Mouse (Mus musculus) hindbrain, embryonic 15.5 days (tissue): Measurements from ENCODE around the gene Guf1. TPM values are rescaled to one million over a fixed set of nuclear protein-coding genes. Genes with fewer than 3 reads are reported as not detected.
A peak's percentile ranks its signal among the peaks of the same experiment; 100 is the strongest.

Source experiments
- ATAC-seq: fragments of 200-750 bp; cut with Nextera tagmentation; 2 replicates; pipeline ENCODE4 v1.8.0; 2017; ENCODE audit warnings: low read depth, moderate number of reproducible peaks, moderate TSS enrichment; ENCODE audit not compliant: low FRiP score
- H3K27ac ChIP-seq: fragments of 300-500 bp; sonication (generic); replicated peaks from 2 replicates; pipeline ENCODE4 v1.5.1; 2015; ENCODE audit warnings: mild to moderate bottlenecking, inconsistent platforms
- H3K27me3 ChIP-seq: fragments of 300-500 bp; sonication (generic); 2 replicates; pipeline ENCODE4 v1.6.1; 2015; ENCODE audit warnings: control low read depth, inconsistent platforms
- H3K36me3 ChIP-seq: fragments of 300-500 bp; sonication (generic); 2 replicates; pipeline ENCODE4 v1.6.1; 2015; ENCODE audit warnings: control low read depth, inconsistent platforms
- H3K4me1 ChIP-seq: fragments of 300-500 bp; sonication (generic); replicated peaks from 2 replicates; pipeline ENCODE4 v1.6.1; 2015; ENCODE audit warnings: control low read depth, inconsistent platforms
- H3K4me2 ChIP-seq: fragments of 300-500 bp; sonication (generic); 2 replicates; pipeline ENCODE4 v1.6.1; 2015; ENCODE audit warnings: moderate library complexity, mild to moderate bottlenecking, inconsistent platforms
- H3K4me3 ChIP-seq: fragments of 300-500 bp; sonication (generic); 2 replicates; pipeline ENCODE4 v1.5.1; 2015; ENCODE audit warnings: mild to moderate bottlenecking, inconsistent platforms
- H3K9ac ChIP-seq: fragments of 300-500 bp; sonication (generic); 2 replicates; pipeline ENCODE4 v1.6.1; 2015; ENCODE audit warnings: inconsistent platforms
- H3K9me3 ChIP-seq: fragments of 300-500 bp; sonication (generic); 2 replicates; pipeline ENCODE4 v1.6.1; 2016; ENCODE audit warnings: control low read depth, inconsistent platforms
- WGBS: fragments of 180-500 bp; shearing (Covaris S2); methylation state at CpG from one replicate; pipeline ENCODE4 v1.1.7; 2015; 5-methylcytosine and 5-hydroxymethylcytosine counted together
- polyA plus RNA-seq: library from polyadenylated mRNA; unstranded; fragments of >200 nt; fragmentation: Nextera tagmentation; extraction: Ambion mirVana; gene quantifications from 2 replicates; pipeline ENCODE4 v1.2.1, GENCODE M21; 2015

The Guf1 gene
- 47.9 and 50.1 TPM in 2 replicates for polyA plus RNA-seq

DNA sequence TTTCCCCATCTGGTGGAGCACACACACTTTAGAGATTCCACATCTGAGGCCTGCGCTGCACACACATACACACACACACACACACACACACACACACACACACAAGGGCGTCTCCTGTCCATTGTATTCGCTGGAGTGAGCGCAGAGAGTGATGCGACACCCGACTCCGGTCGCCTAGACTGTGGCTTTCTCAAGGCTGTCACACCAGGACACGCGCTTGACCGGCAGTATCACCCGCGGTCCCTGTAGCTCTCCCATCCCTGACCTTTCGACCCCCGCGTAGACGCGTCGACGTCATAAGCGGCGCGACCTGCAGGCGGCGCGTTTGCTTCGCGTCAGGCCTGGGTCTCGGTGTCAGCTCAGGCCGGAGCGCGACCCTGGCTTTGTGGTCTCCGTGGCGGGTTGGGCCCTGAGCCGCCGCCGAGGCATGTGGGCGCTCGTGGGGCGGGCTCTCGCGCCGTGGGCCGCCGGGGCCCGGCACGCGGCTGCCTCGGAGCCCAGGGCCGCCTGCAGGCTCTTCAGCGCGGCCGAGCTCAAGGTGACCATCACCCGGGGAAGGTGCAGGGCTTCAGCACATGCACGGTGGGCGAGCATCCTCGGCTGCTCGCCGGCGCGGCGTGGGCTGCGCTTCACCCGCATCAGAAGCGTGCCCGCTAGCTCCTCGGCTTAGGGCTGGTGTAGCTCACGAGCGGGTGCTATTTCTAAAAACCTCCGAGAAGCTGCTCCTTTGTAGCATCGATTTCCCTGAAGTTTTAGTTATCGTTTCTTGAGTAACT, at the start of gene Guf1:
Gene Guf1, plus strand, starts transcription at position 296 of the 776 bp plus-strand sequence.
- Histone ChIP-seq H3K4me2 (peak within 1 kb of the TSS; percentile 63), H3K4me1 (peaks cover 10% of the 10 kb centered on the region), H3K4me3 (peak within 1 kb of the TSS; percentile 73), H3K36me3 (peaks cover 13% of the 10 kb centered on the region), H3K27me3 (no peaks in the 10 kb centered on the region), H3K9me3 (no peaks in the 10 kb centered on the region), H3K27ac (peak within 1 kb of the TSS; percentile 92), H3K9ac (peak within 1 kb of the TSS; percentile 91)
- WGBS = under 1% methylated on average over 72 of the region's 72 CpGs
- peak; percentile 95 for ATAC-seq

DNA sequence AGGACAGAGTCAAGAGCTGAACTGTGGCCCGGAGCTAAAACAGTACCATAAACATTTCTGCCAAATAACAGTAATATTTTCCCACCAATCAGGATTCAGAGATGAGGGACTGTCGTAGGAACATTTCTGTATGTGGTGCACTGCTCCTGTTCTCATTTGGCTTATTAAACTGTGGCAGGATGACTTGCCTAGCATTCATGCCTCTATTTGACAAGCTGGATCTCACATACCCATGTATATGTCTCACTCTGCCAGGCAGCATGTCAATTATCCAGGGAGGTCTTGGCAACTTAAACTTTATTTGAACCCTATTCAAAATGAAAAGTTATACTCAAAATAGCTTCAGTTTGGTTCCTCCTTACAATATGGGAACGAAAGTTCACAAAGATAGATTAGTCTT, 49.7 kb upstream of the Guf1 start:
- Histone ChIP-seq H3K27ac (no peak overlapping the region), H3K4me3 (no peak overlapping the region), H3K27me3 (no peaks in the 10 kb centered on the region), H3K4me2 (no peak overlapping the region), H3K9me3 (no peaks in the 10 kb centered on the region), H3K9ac (no peak overlapping the region), H3K36me3 (no peaks in the 10 kb centered on the region), H3K4me1 (no peaks in the 10 kb centered on the region)
- WGBS = 87% methylated on average over 3 of the region's 3 CpGs
- no peak for ATAC-seq

DNA sequence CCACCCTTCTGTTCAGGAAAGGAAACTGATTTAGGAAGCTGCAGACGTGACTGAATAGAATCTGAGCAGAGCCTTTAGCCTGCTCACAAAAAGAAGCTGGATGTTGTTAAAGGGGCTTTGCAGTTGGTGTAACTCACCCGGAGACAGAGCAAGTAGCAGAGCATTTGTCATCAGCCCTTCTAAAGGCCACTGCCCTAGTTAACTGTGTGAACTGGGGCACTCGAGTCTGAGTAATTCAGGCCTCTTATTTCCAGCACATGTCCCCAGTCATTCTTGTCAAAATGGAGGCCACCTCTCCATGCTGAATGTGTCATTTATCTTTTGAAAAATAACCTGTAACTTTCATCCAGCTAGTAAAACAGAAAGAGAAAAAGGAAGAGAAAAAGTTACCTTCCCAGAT, 45.1 kb upstream of the Guf1 start:
- 48% methylated on average over 3 of the region's 3 CpGs for WGBS
- Histone ChIP-seq H3K27ac (no peak overlapping the region), H3K4me1 (no peaks in the 10 kb centered on the region), H3K27me3 (no peaks in the 10 kb centered on the region), H3K4me3 (no peak overlapping the region), H3K36me3 (no peaks in the 10 kb centered on the region), H3K4me2 (no peak overlapping the region), H3K9ac (no peak overlapping the region), H3K9me3 (no peaks in the 10 kb centered on the region)
- no peak for ATAC-seq

DNA sequence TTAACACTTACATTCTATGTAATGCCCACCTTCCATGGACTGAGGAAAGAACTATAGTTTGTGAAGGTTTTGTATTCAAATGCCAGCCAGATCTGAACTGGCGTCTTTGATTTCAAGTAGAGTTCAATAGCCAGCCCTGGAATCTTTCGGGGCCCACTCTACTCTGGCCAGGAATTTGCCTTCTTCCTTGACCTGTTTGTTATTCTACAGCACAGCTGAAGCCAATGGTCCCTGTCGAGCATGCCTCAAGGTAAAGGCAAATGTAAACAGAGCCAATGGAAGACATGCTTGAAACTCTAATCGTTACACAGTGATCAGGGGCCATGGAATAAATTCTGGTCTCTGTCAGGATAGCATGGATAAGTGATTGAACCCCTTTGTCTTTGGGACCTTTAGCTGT, 44.5 kb upstream of the Guf1 start:
- Histone ChIP-seq H3K9ac (no peak overlapping the region), H3K4me3 (no peak overlapping the region), H3K4me1 (no peaks in the 10 kb centered on the region), H3K36me3 (no peaks in the 10 kb centered on the region), H3K9me3 (no peaks in the 10 kb centered on the region), H3K27ac (no peak overlapping the region), H3K4me2 (no peak overlapping the region), H3K27me3 (no peaks in the 10 kb centered on the region)
- ATAC-seq = no peak
- WGBS = 80% methylated on average over 4 of the region's 4 CpGs

GRCm38 (mm10) chr5:69520661-69521278, 36.0 kb upstream of the Guf1 start:
- no peak for ATAC-seq
- Histone ChIP-seq H3K4me1 (no peaks in the 10 kb centered on the region), H3K4me2 (no peak overlapping the region), H3K9me3 (no peaks in the 10 kb centered on the region), H3K36me3 (no peaks in the 10 kb centered on the region), H3K9ac (no peak overlapping the region), H3K27ac (no peak overlapping the region), H3K27me3 (no peaks in the 10 kb centered on the region), H3K4me3 (no peak overlapping the region)
- 33% methylated on average over 7 of the region's 7 CpGs for WGBS

- H3K4me3 ChIP-seq = no peak overlapping the region
- H3K27me3 ChIP-seq = no peaks in the 10 kb centered on the region
- H3K27ac ChIP-seq = no peak overlapping the region
- H3K4me1 ChIP-seq = no peaks in the 10 kb centered on the region
- ATAC-seq = no peak
- no peaks in the 10 kb centered on the region for H3K9me3 ChIP-seq
- H3K36me3 ChIP-seq = no peaks in the 10 kb centered on the region
- H3K4me2 ChIP-seq = no peak overlapping the region
- WGBS = 74% methylated on average over 5 of the region's 5 CpGs
- no peak overlapping the region for H3K9ac ChIP-seq
Measured at GRCm38 (mm10) chr5:69522064-69522463, 34.7 kb upstream of the Guf1 start.

DNA sequence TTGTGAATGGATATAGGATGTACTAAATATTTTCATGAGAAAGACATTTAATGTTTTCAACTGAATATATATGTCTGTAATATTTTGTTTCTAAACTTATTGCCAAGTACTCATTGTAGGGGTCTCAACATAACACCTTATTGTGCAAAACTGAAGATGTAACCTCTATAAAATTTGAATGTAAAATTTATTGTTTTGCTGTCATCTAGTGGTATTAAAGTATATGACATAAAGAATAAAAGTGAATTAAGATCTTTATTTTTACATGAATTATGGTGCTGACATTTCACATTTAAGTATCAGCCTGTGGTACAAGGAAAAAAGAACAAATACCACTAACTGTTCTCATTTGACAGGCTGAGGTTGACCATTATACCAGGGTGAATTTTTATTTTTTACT, 32.8 kb upstream of the Guf1 start:
- Histone ChIP-seq H3K27ac (no peak overlapping the region), H3K9me3 (no peaks in the 10 kb centered on the region), H3K4me1 (no peaks in the 10 kb centered on the region), H3K27me3 (no peaks in the 10 kb centered on the region), H3K9ac (no peak overlapping the region), H3K4me2 (no peak overlapping the region), H3K4me3 (no peak overlapping the region), H3K36me3 (no peaks in the 10 kb centered on the region)
- no peak for ATAC-seq

DNA sequence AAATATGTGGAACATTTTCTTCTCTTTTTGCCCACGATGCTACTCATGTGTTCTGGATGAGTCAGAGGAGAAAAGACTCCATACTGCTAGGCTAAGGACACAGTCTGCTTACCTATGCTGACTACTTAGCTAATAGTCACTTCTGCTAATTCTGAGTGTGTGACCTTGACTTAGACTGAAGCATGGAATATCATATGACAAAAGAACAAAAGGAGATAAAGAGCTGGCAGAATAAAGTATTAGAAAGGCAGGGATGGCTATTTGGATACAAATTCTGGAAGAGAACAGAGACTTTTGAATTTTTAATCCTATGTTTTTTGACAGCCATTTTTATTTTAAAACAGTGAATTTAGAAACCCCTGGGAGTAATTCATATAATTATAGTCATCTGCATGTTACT, 15.0 kb upstream of the Guf1 start:
- Histone ChIP-seq H3K27ac (no peak overlapping the region), H3K4me2 (no peak overlapping the region), H3K9me3 (no peaks in the 10 kb centered on the region), H3K4me3 (no peak overlapping the region), H3K27me3 (no peaks in the 10 kb centered on the region), H3K36me3 (no peaks in the 10 kb centered on the region), H3K9ac (no peak overlapping the region), H3K4me1 (no peaks in the 10 kb centered on the region)
- 95% methylated on average over 1 of the region's 1 CpGs for WGBS
- no peak for ATAC-seq

- WGBS = 80% methylated on average over 4 of the region's 4 CpGs
- no peaks in the 10 kb centered on the region for H3K27me3 ChIP-seq
- no peak for ATAC-seq
- H3K4me1 ChIP-seq = no peaks in the 10 kb centered on the region
- H3K4me3 ChIP-seq = no peak within 1 kb of the TSS
- H3K36me3 ChIP-seq = no peaks in the 10 kb centered on the region
- H3K27ac ChIP-seq = no peak within 1 kb of the TSS
- H3K9ac ChIP-seq = no peak within 1 kb of the TSS
- no peaks in the 10 kb centered on the region for H3K9me3 ChIP-seq
- H3K4me2 ChIP-seq = no peak within 1 kb of the TSS
Measured at GRCm38 (mm10) chr5:69542489-69542888, 14.2 kb upstream of the Guf1 start, which contains the start of gene Yipf7. Gene Yipf7 (minus strand): TSS chr5:69542648.

DNA sequence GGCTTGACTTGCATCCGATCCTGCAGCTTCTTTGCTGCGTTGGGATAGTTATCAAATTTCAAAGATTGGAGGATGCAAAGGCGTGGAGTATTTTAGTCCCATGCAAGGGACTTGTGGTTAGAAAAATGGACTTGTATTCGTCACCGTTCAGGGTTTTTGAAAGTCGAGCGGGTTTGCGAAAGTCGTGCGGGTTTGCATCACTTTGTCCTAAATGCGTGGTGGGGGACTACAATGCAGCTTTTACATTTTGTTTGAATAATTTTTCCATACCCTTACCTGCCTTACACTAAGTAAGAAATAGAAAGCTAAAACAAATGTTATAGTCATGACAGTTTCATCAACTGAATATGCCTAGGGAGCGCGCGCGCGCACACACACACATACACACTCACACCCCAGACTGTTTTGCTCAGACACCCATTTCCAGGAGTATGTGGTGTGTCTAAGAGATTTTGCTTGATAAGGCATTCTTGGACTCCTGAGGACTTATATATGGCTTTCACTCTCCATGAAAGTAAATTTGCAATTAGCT, 747 bp downstream of the Guf1 start:
- peak overlapping the region; percentile 63 for H3K4me2 ChIP-seq
- no peaks in the 10 kb centered on the region for H3K9me3 ChIP-seq
- peak overlapping the region; percentile 92 for H3K27ac ChIP-seq
- H3K4me1 ChIP-seq = peaks cover 10% of the 10 kb centered on the region
- H3K36me3 ChIP-seq = peaks cover 13% of the 10 kb centered on the region
- peak overlapping the region; percentile 91 for H3K9ac ChIP-seq
- no peaks in the 10 kb centered on the region for H3K27me3 ChIP-seq
- peak; percentile 10; the same call in 1 of the 2 replicates for ATAC-seq
- peak overlapping the region; percentile 73 for H3K4me3 ChIP-seq
- 11% methylated on average over 16 of the region's 16 CpGs for WGBS

DNA sequence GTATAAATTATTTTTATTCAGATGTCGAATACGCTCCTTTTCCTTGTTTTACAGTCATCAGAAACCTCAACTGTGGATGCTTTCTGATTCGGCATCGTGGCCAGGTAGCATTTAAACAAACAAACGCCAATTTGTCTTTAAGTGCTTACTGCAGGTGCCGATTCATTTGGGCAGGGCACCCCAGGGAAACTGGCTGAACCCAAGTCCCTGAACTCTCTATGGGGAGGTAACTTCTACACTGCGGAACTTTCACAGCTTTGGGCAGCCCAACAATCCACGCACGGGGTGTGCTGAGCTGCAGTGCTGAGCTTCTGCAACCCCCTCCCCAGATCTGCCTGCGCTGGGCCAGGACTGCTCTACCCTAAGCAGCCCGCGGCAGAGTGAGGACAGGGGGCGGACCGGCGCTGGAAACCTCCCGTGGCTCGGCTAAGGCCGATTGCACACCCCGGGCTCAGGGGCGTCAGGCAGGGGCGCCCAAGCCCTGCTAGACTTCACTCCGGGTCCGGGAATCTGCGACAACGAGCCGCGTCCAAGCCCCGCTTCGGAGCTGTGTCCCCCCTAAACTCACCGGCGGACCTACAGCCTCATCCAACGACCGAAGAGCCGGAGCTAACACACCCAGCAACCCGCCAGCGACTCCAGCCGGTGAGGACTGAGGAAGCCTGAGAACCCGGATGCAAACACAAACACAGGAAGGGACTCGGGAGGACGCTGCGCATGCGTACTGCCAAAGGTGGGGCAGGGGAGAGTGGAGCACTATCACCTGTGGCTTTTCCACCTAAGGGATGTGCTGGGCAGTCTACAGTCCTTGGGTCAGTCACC, 35.1 kb downstream of the Guf1 start, which contains the start of gene Gnpda2:
Gene Gnpda2, minus strand, starts transcription at position 701 of the 822 bp plus-strand sequence.
- peak; percentile 98 for ATAC-seq
- Histone ChIP-seq H3K27ac (peak within 1 kb of the TSS; percentile 84), H3K27me3 (no peaks in the 10 kb centered on the region), H3K4me1 (peaks cover 7% of the 10 kb centered on the region), H3K4me2 (peak within 1 kb of the TSS; percentile 67), H3K4me3 (peak within 1 kb of the TSS; percentile 68), H3K9me3 (no peaks in the 10 kb centered on the region), H3K9ac (peak within 1 kb of the TSS; percentile 77), H3K36me3 (no peaks in the 10 kb centered on the region)
- WGBS = 4% methylated on average over 42 of the region's 42 CpGs

DNA sequence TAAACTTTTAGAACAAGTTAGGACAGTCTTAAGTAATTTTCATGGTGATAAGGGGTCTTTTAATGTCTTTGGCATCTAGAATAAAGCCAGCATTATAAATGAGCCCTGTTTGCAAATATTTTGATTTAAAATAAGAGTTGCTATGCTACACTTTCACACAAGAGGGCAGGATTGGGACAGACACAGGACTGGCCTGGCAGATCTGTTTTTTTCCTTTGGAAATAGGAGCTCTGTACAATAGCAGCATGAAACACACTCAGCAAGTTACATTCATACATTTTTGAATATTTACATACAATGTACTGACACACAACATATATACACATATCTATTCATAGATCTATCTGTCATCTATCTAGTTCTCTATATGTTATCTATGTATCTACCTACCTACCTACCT, 44.3 kb downstream of the Guf1 start:
- Histone ChIP-seq H3K27ac (no peak overlapping the region), H3K4me3 (no peak overlapping the region), H3K9ac (no peak overlapping the region), H3K36me3 (no peaks in the 10 kb centered on the region), H3K9me3 (no peaks in the 10 kb centered on the region), H3K4me2 (no peak overlapping the region), H3K4me1 (no peaks in the 10 kb centered on the region), H3K27me3 (no peaks in the 10 kb centered on the region)
- no peak for ATAC-seq
